Mouse (Mus musculus) liver, adult (tissue): Measurements from ENCODE around the gene Egln3.

Source experiments
- GATA4 ChIP-seq: IDR thresholded peaks from 2 replicates; pipeline ENCODE4 v1.6.1; 2014; ENCODE audit warnings: mild to moderate bottlenecking, low read length; ENCODE audit not compliant: insufficient replicate concordance

Gene Egln3

GRCm38 (mm10) chr12:54187812-54188600, 15.7 kb downstream of the Egln3 start:
- TF ChIP-seq GATA4: 0 out of 2 replicates have a peak, but pooled peaks have one; percentile 25

- no peak for TF ChIP-seq GATA4
Observed at GRCm38 (mm10) chr12:54186926-54187623, 16.6 kb downstream of the Egln3 start.

- no peak for TF ChIP-seq GATA4
Observed at GRCm38 (mm10) chr12:54184264-54184663, 19.4 kb downstream of the Egln3 start.

GRCm38 (mm10) chr12:54178323-54178722, 25.3 kb downstream of the Egln3 start:
- no peak for TF ChIP-seq GATA4

- no peak for TF ChIP-seq GATA4
Observed at GRCm38 (mm10) chr12:54168786-54169185, 34.9 kb downstream of the Egln3 start.

- no peak for TF ChIP-seq GATA4
Observed at GRCm38 (mm10) chr12:54167737-54168136, 35.9 kb downstream of the Egln3 start.

- TF ChIP-seq GATA4: no peak
Observed at GRCm38 (mm10) chr12:54164724-54165050, 39.0 kb downstream of the Egln3 start.

- TF ChIP-seq GATA4: no peak
Observed at GRCm38 (mm10) chr12:54164040-54164723, 39.5 kb downstream of the Egln3 start.

GRCm38 (mm10) chr12:54163166-54163565, 40.5 kb downstream of the Egln3 start:
- TF ChIP-seq GATA4: no peak

- peak; percentile 64; the same call in 1 of the 2 replicates for TF ChIP-seq GATA4
Observed at GRCm38 (mm10) chr12:54162637-54163131, 41.0 kb downstream of the Egln3 start.

GRCm38 (mm10) chr12:54161468-54162202, 42.0 kb downstream of the Egln3 start:
- no peak for TF ChIP-seq GATA4

- TF ChIP-seq GATA4: no peak
Observed at GRCm38 (mm10) chr12:54160279-54160678, 43.4 kb downstream of the Egln3 start.

GRCm38 (mm10) chr12:54154771-54155170, 48.9 kb downstream of the Egln3 start:
- no peak for TF ChIP-seq GATA4

GRCm38 (mm10) chr12:54146943-54147556, 56.6 kb downstream of the Egln3 start:
- no peak for TF ChIP-seq GATA4
